Mouse (Mus musculus): Measurements from ENCODE around the gene Ebf1. TPM values are rescaled to one million over a fixed set of nuclear protein-coding genes. Genes with fewer than 3 reads are reported as not detected.

Gene Ebf1
- polyA plus RNA-seq, 1 experiment, result 188 TPM

- Histone ChIP-seq H3K27ac (ENCODE audit: control insufficient read depth, insufficient read depth, low read depth, low read length, poor library complexity) (no peak overlapping the region), H3K4me3 (replicated peaks; ENCODE audit: control insufficient read depth, low read depth, low read length) (no peak overlapping the region), H3K4me1 (ENCODE audit: control insufficient read depth, insufficient read depth, low read length) (peaks cover 7% of the 10 kb centered on the region; the same call in 1 of the 2 replicates)
- TF ChIP-seq POLR2A (IDR thresholded peaks at IDR 0.05; ENCODE audit: borderline replicate concordance, control insufficient read depth, low read depth, low read length), result no peak
- TF ChIP-seq CTCF (IDR thresholded peaks at IDR 0.05; ENCODE audit: control insufficient read depth, insufficient read depth, low read length), result no peak
- 70% methylated on average over 1 of the region's 1 CpGs for WGBS
Observed at GRCm38 (mm10) chr11:44895893-44896292, 278.8 kb downstream of the Ebf1 start.

DNA sequence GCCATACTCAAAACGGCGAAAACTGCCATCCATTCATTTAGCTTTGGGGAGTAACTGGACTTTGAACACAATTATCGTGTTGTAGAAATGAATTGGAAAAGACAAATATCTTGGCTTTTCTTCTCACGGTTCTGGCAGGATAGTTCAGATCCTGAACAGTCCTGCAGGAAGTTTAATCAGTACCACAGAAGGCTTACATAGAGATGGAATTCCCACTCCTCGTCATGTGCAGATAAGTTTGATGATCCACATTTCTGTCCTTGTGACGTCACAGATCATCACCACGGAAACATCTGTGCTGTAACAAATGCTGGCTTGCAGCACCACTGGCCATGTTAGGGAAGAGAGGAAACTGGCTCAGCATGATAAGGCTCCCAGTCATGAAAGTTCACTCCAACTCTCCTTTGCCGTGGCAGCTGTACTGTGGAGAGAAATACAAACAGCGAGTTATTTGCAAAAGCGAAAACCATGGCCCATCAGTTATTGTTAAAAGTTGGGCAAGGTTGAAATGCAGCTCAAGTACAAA, 280.1 kb downstream of the Ebf1 start:
- 29% methylated on average over 10 of the region's 10 CpGs for WGBS
- Histone ChIP-seq H3K4me1 (ENCODE audit: control insufficient read depth, insufficient read depth, low read length) (peaks cover 9% of the 10 kb centered on the region; the same call in 1 of the 2 replicates), H3K4me3 (replicated peaks; ENCODE audit: control insufficient read depth, low read depth, low read length) (no peak overlapping the region), H3K27ac (ENCODE audit: control insufficient read depth, insufficient read depth, low read depth, low read length, poor library complexity) (no peak overlapping the region)
- no peak for TF ChIP-seq CTCF (IDR thresholded peaks at IDR 0.05; ENCODE audit: control insufficient read depth, insufficient read depth, low read length)
- TF ChIP-seq POLR2A (IDR thresholded peaks at IDR 0.05; ENCODE audit: borderline replicate concordance, control insufficient read depth, low read depth, low read length), result no peak

GRCm38 (mm10) chr11:44899554-44899953, 282.4 kb downstream of the Ebf1 start:
- Histone ChIP-seq H3K4me3 (replicated peaks; ENCODE audit: control insufficient read depth, low read depth, low read length) (no peak overlapping the region), H3K4me1 (ENCODE audit: control insufficient read depth, insufficient read depth, low read length) (peaks cover 6% of the 10 kb centered on the region; the same call in 1 of the 2 replicates), H3K27ac (ENCODE audit: control insufficient read depth, insufficient read depth, low read depth, low read length, poor library complexity) (no peak overlapping the region)
- TF ChIP-seq CTCF (IDR thresholded peaks at IDR 0.05; ENCODE audit: control insufficient read depth, insufficient read depth, low read length) (no peak), POLR2A (IDR thresholded peaks at IDR 0.05; ENCODE audit: borderline replicate concordance, control insufficient read depth, low read depth, low read length) (no peak)

DNA sequence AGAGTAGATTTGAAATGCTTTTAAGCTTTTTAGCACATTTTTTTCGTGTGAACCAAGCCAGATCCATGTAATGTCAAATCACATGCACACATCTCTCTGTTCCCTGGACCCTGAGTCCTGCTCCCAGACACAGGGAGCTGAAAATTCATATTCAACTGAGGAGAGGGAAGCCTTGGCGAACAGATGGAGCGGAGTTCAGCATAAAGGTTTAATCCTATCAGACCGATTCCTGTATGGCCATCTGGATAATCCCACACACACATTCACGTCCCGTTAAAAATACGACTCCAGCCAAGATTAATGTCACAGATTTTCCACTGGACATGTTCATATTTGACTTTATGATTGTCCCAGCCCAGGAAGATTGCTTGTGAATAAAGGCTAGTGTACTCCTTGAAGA, 282.8 kb downstream of the Ebf1 start:
- TF ChIP-seq POLR2A (IDR thresholded peaks at IDR 0.05; ENCODE audit: borderline replicate concordance, control insufficient read depth, low read depth, low read length) (no peak), CTCF (IDR thresholded peaks at IDR 0.05; ENCODE audit: control insufficient read depth, insufficient read depth, low read length) (no peak)
- 80% methylated on average over 7 of the region's 7 CpGs for WGBS
- Histone ChIP-seq H3K27ac (ENCODE audit: control insufficient read depth, insufficient read depth, low read depth, low read length, poor library complexity) (no peak overlapping the region), H3K4me1 (ENCODE audit: control insufficient read depth, insufficient read depth, low read length) (peaks cover 4% of the 10 kb centered on the region; the same call in 1 of the 2 replicates), H3K4me3 (replicated peaks; ENCODE audit: control insufficient read depth, low read depth, low read length) (no peak overlapping the region)

DNA sequence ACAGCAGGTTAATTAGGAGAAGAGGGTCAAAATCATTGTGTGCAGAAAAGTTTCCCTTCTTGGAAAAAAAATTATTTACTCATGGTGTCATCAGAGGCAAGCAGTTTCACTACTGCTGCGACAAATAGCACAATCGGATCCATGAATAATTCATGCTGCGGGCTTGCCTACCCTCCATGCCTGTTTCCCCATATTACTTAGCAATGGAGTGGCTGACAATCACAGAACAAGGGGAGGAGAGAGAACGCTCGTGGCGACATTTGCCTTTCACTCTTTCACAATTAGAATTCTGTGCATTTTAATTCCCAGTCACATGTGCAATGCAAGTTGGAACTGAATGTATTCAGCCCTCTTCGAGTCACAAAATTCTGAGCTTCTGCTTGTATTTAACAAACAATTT, 283.4 kb downstream of the Ebf1 start:
- H3K27ac ChIP-seq (ENCODE audit: control insufficient read depth, insufficient read depth, low read depth, low read length, poor library complexity), result no peak overlapping the region
- WGBS, result 70% methylated on average over 7 of the region's 7 CpGs
- TF ChIP-seq CTCF (IDR thresholded peaks at IDR 0.05; ENCODE audit: control insufficient read depth, insufficient read depth, low read length), result no peak
- TF ChIP-seq POLR2A (IDR thresholded peaks at IDR 0.05; ENCODE audit: borderline replicate concordance, control insufficient read depth, low read depth, low read length), result no peak
- H3K4me3 ChIP-seq (replicated peaks; ENCODE audit: control insufficient read depth, low read depth, low read length), result no peak overlapping the region
- H3K4me1 ChIP-seq (ENCODE audit: control insufficient read depth, insufficient read depth, low read length), result peaks cover 4% of the 10 kb centered on the region; the same call in 1 of the 2 replicates

DNA sequence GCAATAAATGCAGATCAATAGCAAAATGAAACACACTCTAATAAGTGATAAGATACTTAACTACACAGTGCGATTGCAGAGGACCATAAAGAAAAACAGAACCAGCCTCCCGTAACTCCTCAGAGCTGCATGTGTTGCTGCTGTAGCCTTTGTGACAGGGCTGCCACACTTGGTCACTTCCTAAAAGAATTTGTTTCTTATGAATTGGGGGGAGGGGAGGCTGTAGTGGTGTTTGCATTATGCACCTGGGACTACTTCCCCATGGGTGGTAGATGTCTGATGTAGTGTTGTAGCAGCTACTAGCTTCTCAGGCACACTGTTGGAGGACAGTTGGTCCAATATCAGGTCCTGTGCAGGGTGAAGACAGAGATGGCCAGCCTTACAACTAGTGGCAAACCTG, 284.6 kb downstream of the Ebf1 start:
- WGBS, result 45% methylated on average over 2 of the region's 2 CpGs
- TF ChIP-seq POLR2A (IDR thresholded peaks at IDR 0.05; ENCODE audit: borderline replicate concordance, control insufficient read depth, low read depth, low read length), result no peak
- TF ChIP-seq CTCF (IDR thresholded peaks at IDR 0.05; ENCODE audit: control insufficient read depth, insufficient read depth, low read length), result no peak
- no peak overlapping the region for H3K27ac ChIP-seq (ENCODE audit: control insufficient read depth, insufficient read depth, low read depth, low read length, poor library complexity)
- peaks cover 4% of the 10 kb centered on the region; the same call in 1 of the 2 replicates for H3K4me1 ChIP-seq (ENCODE audit: control insufficient read depth, insufficient read depth, low read length)
- no peak overlapping the region for H3K4me3 ChIP-seq (replicated peaks; ENCODE audit: control insufficient read depth, low read depth, low read length)

DNA sequence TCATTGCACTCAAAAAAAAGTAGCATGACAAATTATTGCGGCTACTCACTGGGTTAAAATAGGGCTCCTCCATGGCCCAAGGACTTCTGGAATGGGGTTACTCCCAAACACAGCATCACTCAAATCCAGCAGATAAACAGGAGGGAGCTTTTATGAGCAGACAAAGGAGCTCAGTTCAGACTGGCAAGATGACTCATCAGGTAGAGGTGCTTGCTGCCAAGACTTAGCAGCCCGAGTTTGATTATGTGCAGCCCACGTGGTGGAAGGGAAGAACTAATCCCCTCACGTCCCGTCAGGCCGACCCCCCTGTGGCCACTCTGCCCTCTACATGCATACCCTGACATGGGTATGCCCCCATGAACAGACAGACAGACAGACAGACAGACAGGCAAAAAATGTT, 285.0 kb downstream of the Ebf1 start:
- TF ChIP-seq CTCF (IDR thresholded peaks at IDR 0.05; ENCODE audit: control insufficient read depth, insufficient read depth, low read length) (no peak), POLR2A (IDR thresholded peaks at IDR 0.05; ENCODE audit: borderline replicate concordance, control insufficient read depth, low read depth, low read length) (no peak)
- WGBS, result 63% methylated on average over 6 of the region's 6 CpGs
- H3K4me3 ChIP-seq (replicated peaks; ENCODE audit: control insufficient read depth, low read depth, low read length), result no peak overlapping the region
- no peak overlapping the region for H3K27ac ChIP-seq (ENCODE audit: control insufficient read depth, insufficient read depth, low read depth, low read length, poor library complexity)
- H3K4me1 ChIP-seq (ENCODE audit: control insufficient read depth, insufficient read depth, low read length), result peaks cover 4% of the 10 kb centered on the region; the same call in 1 of the 2 replicates

GRCm38 (mm10) chr11:44904121-44904520, 287.0 kb downstream of the Ebf1 start:
- TF ChIP-seq POLR2A (IDR thresholded peaks at IDR 0.05; ENCODE audit: borderline replicate concordance, control insufficient read depth, low read depth, low read length), result no peak
- TF ChIP-seq CTCF (IDR thresholded peaks at IDR 0.05; ENCODE audit: control insufficient read depth, insufficient read depth, low read length), result no peak
- WGBS, result 81% methylated on average over 9 of the region's 9 CpGs

DNA sequence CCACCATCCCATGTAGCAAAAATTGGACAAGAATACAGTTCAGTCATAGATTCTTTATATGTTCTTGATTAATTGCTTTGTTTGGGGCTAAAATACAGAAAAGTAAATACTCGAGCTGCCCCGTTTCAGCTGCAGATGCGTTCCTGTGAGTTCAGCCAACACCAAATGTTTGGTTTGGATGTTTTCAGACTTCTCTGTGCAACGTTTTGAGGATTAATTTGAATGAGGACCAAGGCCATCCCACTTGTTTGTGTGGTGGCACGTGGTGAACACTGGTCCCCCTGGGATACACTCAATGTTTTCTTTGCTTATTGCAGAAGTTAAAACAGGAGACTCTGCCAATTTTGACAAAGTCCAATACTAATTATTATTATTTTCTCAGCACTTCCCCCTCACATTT, 289.3 kb downstream of the Ebf1 start:
- 70% methylated on average over 5 of the region's 5 CpGs for WGBS
- TF ChIP-seq POLR2A (IDR thresholded peaks at IDR 0.05; ENCODE audit: borderline replicate concordance, control insufficient read depth, low read depth, low read length) (no peak), CTCF (IDR thresholded peaks at IDR 0.05; ENCODE audit: control insufficient read depth, insufficient read depth, low read length) (no peak)
- Histone ChIP-seq H3K4me1 (ENCODE audit: control insufficient read depth, insufficient read depth, low read length) (no peaks in the 10 kb centered on the region; the same call in 1 of the 2 replicates), H3K4me3 (replicated peaks; ENCODE audit: control insufficient read depth, low read depth, low read length) (no peak overlapping the region), H3K27ac (ENCODE audit: control insufficient read depth, insufficient read depth, low read depth, low read length, poor library complexity) (no peak overlapping the region)

More at GRCm38 (mm10) chr11:44904121-44904520, 287.0 kb downstream of the Ebf1 start:
- H3K4me1 ChIP-seq (ENCODE audit: control insufficient read depth, insufficient read depth, low read length), result peaks cover 2% of the 10 kb centered on the region; the same call in 1 of the 2 replicates
- H3K4me3 ChIP-seq (replicated peaks; ENCODE audit: control insufficient read depth, low read depth, low read length), result no peak overlapping the region
- H3K27ac ChIP-seq (ENCODE audit: control insufficient read depth, insufficient read depth, low read depth, low read length, poor library complexity), result no peak overlapping the region

Measured in bone marrow, adult 2 months (tissue).